Mouse (Mus musculus): ENCODE measurements around the gene Nuak2. TPM values are rescaled to one million over a fixed set of nuclear protein-coding genes. Genes with fewer than 3 reads are reported as not detected.

Gene Nuak2
- polyA plus RNA-seq, 1 experiment from 2014 or later, result 0.84 TPM

DNA sequence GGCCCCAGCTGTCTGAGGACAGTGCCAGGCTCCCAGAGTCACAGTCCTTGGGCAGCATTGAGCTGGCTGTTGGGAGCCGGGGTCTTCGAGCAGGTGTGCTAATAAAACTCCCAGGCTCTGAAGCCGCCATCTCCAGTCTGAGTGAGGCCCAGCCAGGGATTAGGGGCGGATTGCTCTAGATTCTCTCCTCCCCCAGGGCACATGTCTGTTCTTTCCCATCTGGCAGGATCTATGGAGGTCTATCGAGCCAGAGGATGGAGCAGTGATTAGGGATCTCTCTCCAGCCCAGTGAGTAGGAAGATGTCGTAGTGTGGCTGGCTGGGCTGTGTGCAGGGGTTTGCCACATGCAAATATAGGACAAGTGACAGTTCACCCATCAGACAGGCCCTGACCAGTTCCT is 51.0 kb downstream of the Nuak2 start:
- H3K27me3 ChIP-seq (ENCODE audit: low read depth, poor library complexity, severe bottlenecking), result no peaks in the 10 kb centered on the region
- peak overlapping the region; percentile 44; the same call in 1 of the 2 replicates for H3K27ac ChIP-seq
- WGBS, result 89% methylated on average over 6 of the region's 6 CpGs
- no peak for DNase-seq (ENCODE audit: low spot score)
- no peaks in the 10 kb centered on the region for H3K9me3 ChIP-seq (replicated peaks)
- peaks cover 12% of the 10 kb centered on the region; the same call in 1 of the 2 replicates for H3K4me1 ChIP-seq
- H3K4me3 ChIP-seq, result peak overlapping the region; percentile 20
- H3K36me3 ChIP-seq, result peaks cover 49% of the 10 kb centered on the region

GRCm38 (mm10) chr1:132367692-132368506 is 52.0 kb downstream of the Nuak2 start:
- Histone ChIP-seq H3K36me3 (peaks cover 48% of the 10 kb centered on the region), H3K4me1 (peaks cover 12% of the 10 kb centered on the region; the same call in 1 of the 2 replicates), H3K9me3 (replicated peaks) (no peaks in the 10 kb centered on the region), H3K27ac (peak overlapping the region; percentile 44), H3K4me3 (peak overlapping the region; percentile 20), H3K27me3 (ENCODE audit: low read depth, poor library complexity, severe bottlenecking) (no peaks in the 10 kb centered on the region)
- peak; percentile 79 for DNase-seq (ENCODE audit: low spot score)
- WGBS, result 40% methylated on average over 7 of the region's 7 CpGs

DNA sequence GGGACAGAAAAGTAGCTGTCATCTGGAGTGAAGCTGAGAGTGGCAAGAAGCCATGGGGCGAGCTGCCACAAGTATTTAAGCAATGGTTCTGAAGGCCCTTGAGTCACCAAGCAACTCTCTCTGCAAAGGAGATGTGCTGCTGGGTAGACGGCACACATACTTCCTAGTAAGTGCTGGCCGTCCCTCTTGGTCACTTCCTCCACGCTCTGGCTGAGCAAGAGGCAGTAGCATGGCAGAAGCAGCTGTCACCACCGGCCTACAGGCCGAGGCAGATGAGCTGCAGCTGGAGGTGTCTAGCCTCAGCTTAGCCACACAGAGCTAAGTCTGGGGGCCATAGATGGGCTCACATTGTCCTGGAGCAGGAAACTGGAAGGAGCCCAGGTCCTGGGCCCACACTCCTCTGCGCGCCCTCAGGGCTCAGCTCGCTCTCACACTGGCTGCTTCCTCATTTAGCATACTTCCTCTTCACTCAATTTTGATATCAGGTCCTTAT is 54.8 kb downstream of the Nuak2 start:
- H3K36me3 ChIP-seq, result peaks cover 63% of the 10 kb centered on the region
- DNase-seq (ENCODE audit: low spot score), result no peak
- peaks cover 30% of the 10 kb centered on the region; the same call in 1 of the 2 replicates for H3K4me1 ChIP-seq
- no peaks in the 10 kb centered on the region for H3K27me3 ChIP-seq (ENCODE audit: low read depth, poor library complexity, severe bottlenecking)
- 91% methylated on average over 9 of the region's 9 CpGs for WGBS
- H3K27ac ChIP-seq, result 0 out of 2 replicates have a peak overlapping the region, but pooled peaks have one; percentile 4
- no peak overlapping the region for H3K4me3 ChIP-seq
- no peaks in the 10 kb centered on the region for H3K9me3 ChIP-seq (replicated peaks)

GRCm38 (mm10) chr1:132371298-132372081 is 55.6 kb downstream of the Nuak2 start:
- no peak for DNase-seq (ENCODE audit: low spot score)
- Histone ChIP-seq H3K4me1 (peaks cover 36% of the 10 kb centered on the region), H3K9me3 (replicated peaks) (no peaks in the 10 kb centered on the region), H3K27me3 (ENCODE audit: low read depth, poor library complexity, severe bottlenecking) (no peaks in the 10 kb centered on the region), H3K27ac (0 out of 2 replicates have a peak overlapping the region, but pooled peaks have one; percentile 4), H3K4me3 (no peak overlapping the region), H3K36me3 (peaks cover 63% of the 10 kb centered on the region)
- WGBS, result 72% methylated on average over 8 of the region's 8 CpGs

- peaks cover 36% of the 10 kb centered on the region for H3K4me1 ChIP-seq
- peaks cover 64% of the 10 kb centered on the region for H3K36me3 ChIP-seq
- DNase-seq (ENCODE audit: low spot score), result no peak
- no peak overlapping the region for H3K4me3 ChIP-seq
- no peaks in the 10 kb centered on the region for H3K9me3 ChIP-seq (replicated peaks)
- no peak overlapping the region for H3K27ac ChIP-seq
- whole genome bisulfite sequencing, result 87% methylated on average over 5 of the region's 5 CpGs
- no peaks in the 10 kb centered on the region for H3K27me3 ChIP-seq (ENCODE audit: low read depth, poor library complexity, severe bottlenecking)
Measured at GRCm38 (mm10) chr1:132372354-132372753, 56.4 kb downstream of the Nuak2 start.

DNA sequence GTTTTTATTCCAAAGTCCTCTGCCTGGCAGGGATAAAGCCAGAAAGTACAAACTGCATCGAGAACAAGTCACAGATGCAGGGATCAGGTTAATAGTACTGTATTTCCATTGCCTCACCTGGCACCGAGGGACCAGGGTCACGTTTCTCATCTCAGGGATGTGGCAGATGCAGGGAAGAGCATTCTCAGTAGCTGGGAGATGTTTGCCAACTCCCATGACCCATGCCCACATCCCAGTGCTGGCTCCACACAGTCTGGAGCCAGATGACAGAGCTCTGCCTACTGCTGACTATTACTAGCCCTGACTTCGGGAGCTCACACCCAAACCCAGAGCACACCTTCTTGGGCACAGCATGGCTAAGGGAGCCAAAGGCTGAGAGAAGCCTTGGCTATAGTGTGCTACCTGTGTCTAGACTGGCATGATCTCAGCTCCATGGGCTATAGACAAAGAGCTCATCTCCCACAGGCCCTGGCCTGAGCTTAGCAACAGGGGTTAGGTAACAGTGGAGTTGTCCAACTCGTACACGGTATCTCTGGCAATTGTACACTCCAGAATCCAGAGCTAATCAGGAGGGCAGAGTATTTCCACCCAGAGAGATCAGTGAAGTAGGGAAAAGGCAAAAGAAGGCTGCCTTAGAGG is 57.1 kb downstream of the Nuak2 start:
- Histone ChIP-seq H3K9me3 (replicated peaks) (no peaks in the 10 kb centered on the region), H3K4me1 (peaks cover 42% of the 10 kb centered on the region), H3K4me3 (no peak overlapping the region), H3K27ac (no peak overlapping the region), H3K27me3 (ENCODE audit: low read depth, poor library complexity, severe bottlenecking) (no peaks in the 10 kb centered on the region), H3K36me3 (peaks cover 71% of the 10 kb centered on the region)
- DNase-seq (ENCODE audit: low spot score), result no peak
- 96% methylated on average over 6 of the region's 6 CpGs for WGBS

DNA sequence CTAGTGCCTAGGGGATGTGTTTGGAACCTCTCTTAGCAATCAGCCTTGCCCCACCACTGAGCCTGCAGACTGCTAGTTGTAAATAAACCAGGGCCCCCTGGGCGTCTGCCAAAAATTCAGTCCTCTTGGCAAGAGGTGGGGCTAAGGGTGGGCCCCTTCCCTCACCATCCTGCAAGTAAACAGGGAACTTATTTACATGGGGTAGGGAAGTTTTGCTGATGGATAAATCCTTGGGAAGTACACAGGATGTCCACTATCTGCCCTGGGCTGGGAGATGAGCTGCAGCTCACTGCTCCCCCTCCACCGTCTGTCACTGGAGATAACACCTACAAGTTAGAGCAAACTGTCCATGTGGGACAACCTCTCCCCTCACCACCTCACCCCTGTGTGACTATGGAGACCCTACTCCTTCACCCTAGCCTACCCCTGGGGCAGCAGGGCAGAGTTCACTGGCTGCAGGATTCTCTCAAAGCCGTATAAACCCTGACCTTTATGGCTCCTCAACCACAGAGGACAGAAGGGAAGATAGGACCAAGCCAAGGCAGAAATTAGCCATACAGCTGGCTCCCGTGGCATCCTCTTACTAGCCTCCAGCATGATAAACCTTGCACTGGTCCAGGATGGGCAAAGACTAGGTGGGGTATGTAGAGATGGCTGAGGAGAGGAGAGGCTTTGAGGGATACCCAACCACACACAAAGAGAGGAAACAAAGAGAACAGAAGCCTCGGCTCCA is 58.4 kb downstream of the Nuak2 start:
- Histone ChIP-seq H3K27me3 (ENCODE audit: low read depth, poor library complexity, severe bottlenecking) (no peaks in the 10 kb centered on the region), H3K4me3 (no peak overlapping the region), H3K9me3 (replicated peaks) (no peaks in the 10 kb centered on the region), H3K36me3 (peaks cover 79% of the 10 kb centered on the region), H3K27ac (peak overlapping the region; percentile 46; the same call in 1 of the 2 replicates), H3K4me1 (peaks cover 42% of the 10 kb centered on the region)
- 33% methylated on average over 5 of the region's 5 CpGs for WGBS
- no peak for DNase-seq (ENCODE audit: low spot score)

DNA sequence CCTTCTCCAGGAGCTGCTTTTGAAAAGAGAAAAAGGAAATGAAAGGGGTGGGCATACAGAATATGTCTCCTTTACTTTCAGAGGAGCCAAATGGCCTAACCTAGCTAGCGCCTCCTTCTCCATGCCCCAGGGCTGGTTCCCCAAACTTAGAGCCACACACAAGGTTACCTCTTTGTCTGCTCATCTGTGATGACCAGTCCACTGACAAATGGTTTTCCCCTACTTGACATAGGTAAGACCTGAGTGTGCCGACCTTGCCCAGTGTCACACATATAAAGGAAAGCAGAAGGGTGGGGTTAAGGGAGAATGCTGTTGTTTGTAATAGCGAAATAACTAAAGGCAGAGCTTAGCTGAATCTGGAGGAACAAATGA is 58.9 kb downstream of the Nuak2 start:
- Histone ChIP-seq H3K36me3 (peaks cover 79% of the 10 kb centered on the region), H3K27ac (peak overlapping the region; percentile 46; the same call in 1 of the 2 replicates), H3K4me1 (peaks cover 42% of the 10 kb centered on the region), H3K4me3 (no peak overlapping the region), H3K9me3 (replicated peaks) (no peaks in the 10 kb centered on the region), H3K27me3 (ENCODE audit: low read depth, poor library complexity, severe bottlenecking) (no peaks in the 10 kb centered on the region)
- DNase-seq (ENCODE audit: low spot score), result no peak
- WGBS, result 73% methylated on average over 3 of the region's 3 CpGs

DNA sequence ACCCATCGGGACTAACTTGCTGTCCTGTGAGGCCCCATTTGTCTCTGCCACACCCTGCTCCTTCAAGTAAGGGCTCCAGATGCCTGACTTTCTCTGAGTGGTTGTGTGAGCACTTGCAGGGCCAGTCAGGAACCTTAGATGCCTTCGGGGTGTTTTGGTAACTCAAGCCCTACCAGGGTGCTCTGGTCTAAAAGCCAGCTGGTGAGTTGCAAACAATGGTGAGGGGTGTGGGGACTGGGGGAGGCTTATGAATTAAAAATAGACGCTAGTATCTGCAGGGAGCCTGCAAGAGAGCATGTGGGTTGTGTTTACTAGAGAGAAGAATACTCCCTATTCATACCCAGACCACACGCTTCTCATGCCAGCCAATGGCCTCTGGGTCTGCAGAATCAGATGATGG is 59.3 kb downstream of the Nuak2 start:
- Histone ChIP-seq H3K27ac (peak overlapping the region; percentile 46; the same call in 1 of the 2 replicates), H3K27me3 (ENCODE audit: low read depth, poor library complexity, severe bottlenecking) (no peaks in the 10 kb centered on the region), H3K4me1 (peaks cover 42% of the 10 kb centered on the region), H3K9me3 (replicated peaks) (no peaks in the 10 kb centered on the region), H3K36me3 (peaks cover 79% of the 10 kb centered on the region), H3K4me3 (no peak overlapping the region)
- 43% methylated on average over 4 of the region's 4 CpGs for WGBS
- DNase-seq (ENCODE audit: low spot score), result no peak

- no peak overlapping the region for H3K27ac ChIP-seq
- H3K4me3 ChIP-seq, result no peak overlapping the region
- H3K27me3 ChIP-seq (ENCODE audit: low read depth, poor library complexity, severe bottlenecking), result no peaks in the 10 kb centered on the region
- DNase-seq (ENCODE audit: low spot score), result no peak
- no peaks in the 10 kb centered on the region for H3K9me3 ChIP-seq (replicated peaks)
- peaks cover 40% of the 10 kb centered on the region for H3K4me1 ChIP-seq
- H3K36me3 ChIP-seq, result peaks cover 80% of the 10 kb centered on the region
- 67% methylated on average over 8 of the region's 8 CpGs for WGBS
Measured at GRCm38 (mm10) chr1:132376211-132377054, 60.5 kb downstream of the Nuak2 start.

DNA sequence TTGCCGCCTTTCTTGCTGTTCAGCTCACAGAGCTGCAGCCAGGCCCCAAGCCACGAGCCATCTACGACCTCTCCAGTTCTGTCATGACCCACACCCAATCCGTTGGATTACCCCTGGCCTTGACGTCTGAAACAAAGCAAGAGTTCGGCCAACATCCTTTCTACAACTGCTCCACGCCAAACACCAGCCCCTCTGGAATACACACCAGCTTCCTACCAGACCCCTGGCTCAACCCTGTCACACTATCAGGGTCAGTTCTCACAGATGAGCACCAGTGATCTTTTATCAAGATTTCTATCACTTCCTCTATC is 61.1 kb downstream of the Nuak2 start:
- no peak for DNase-seq (ENCODE audit: low spot score)
- no peaks in the 10 kb centered on the region for H3K27me3 ChIP-seq (ENCODE audit: low read depth, poor library complexity, severe bottlenecking)
- H3K4me1 ChIP-seq, result peaks cover 39% of the 10 kb centered on the region
- peaks cover 82% of the 10 kb centered on the region for H3K36me3 ChIP-seq
- WGBS, result 64% methylated on average over 7 of the region's 7 CpGs
- H3K27ac ChIP-seq, result no peak overlapping the region
- no peaks in the 10 kb centered on the region for H3K9me3 ChIP-seq (replicated peaks)
- H3K4me3 ChIP-seq, result no peak overlapping the region
